Mouse (Mus musculus): ENCODE measurements around the gene Apbb2.

The Apbb2 gene

DNA sequence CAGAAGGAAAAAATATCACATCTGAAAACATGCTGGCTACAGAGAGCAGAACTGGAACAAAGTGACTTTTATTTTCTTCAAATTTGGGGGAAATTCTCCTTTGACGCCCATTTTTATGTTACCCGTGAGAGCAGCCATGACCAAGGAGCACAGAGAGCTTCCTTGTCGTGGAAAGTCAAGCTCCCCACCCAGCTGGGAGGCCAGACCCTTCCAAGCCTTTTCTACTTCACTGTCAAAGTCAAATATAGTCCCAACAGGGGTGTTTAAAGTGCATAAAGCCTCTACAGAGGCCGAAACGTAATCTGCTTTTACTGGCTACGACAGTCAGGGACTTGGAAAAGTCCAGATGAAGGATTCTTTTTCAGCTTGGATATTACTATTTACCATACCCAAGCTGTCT is 101.1 kb downstream of the Apbb2 start:
- no peak for DNase-seq (ENCODE audit: low spot score)

DNA sequence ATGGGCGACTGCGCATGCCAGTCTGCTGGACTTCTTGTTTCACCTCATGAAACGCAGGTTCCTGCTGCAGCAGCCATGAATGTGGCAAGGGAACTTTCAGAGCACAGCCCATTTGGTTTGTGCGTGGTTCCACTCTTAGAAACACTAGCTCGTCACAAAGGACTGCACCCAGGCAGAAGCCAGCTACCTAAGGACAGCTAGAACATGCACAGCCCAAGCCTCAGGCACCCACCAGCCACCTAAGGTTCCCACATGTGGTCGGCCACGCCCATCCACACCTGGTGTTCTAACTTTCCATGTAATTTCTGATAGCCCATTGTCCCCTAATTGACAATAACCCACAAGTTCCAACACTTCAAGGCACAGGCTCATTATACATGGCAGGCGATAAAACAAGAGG is 102.3 kb downstream of the Apbb2 start:
- no peak for DNase-seq (ENCODE audit: low spot score)

DNA sequence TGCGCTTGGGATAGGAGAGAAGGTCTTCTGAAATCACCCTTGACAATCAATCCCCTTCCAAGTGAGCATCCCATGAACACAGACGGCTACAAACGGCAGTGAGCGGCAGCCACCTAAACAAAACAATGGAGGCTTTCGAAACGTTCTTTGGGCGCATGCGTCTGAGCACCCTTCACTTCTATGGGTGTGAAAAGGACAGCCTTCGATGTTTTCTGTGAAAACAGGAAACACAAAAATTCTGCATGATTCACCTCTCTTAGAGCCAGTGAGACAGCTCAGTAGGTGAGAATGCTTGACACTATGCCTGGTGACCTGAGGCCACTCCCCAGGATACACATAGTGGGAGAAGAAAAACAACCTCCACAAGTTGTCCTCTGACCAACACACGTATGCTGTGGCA is 103.3 kb downstream of the Apbb2 start:
- DNase-seq (ENCODE audit: low spot score): no peak

DNA sequence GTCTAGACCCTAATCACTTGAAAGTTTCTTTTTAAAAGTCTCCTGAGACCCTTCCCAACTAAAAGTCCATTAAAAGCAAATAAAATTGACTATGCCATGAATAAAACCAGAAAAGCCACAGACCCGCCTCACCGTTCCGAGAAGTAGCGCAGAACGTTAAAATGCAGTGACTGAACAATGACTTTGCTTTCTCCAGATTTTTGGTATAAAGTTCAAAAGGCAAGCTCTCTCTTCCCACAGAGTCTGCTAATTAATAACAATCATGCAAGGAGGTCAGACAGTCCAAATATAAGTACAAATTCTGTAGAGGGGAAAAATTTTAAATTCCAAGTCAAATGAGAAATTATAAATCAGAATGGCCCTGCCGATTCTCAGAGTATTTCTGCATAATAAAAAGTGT is 103.9 kb downstream of the Apbb2 start:
- DNase-seq (ENCODE audit: low spot score): no peak

DNA sequence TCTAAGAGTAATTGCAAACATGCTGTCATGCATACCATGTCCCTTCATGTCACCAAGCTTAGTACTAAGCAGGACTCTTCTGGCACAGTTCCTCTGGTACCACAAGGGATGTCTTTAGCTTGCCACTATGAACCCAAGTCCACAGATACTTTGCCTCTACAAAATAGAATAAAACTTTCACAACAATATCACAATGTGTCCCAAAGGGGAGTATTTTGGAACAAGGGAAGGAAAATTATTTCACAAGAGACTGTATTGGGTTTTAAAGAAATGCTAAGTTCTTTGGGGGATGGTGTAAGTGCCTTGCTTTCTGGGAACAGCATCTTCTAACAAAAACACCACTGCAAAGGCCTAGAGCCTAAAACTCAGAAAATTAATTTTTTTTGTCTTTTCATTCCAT is 105.2 kb downstream of the Apbb2 start:
- no peak for DNase-seq (ENCODE audit: low spot score)

DNA sequence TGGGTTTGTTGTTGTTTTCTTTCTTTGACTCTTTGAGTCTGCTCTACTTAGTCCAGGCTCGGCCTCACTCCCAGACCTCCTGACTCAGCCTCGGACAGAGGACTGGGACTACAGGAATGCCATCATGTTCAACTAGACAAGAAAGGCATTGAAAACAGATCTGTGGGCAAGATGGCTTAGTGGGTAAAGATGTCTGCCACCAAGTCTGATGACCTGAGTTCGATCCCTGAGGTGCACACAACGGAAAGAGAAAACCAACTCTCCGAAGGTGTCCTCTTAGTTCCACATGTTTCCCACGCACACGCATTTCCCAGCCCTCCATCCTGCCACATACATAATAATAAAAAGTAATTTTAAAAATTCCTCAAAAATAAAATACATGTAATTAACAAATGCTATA is 106.1 kb downstream of the Apbb2 start:
- DNase-seq (ENCODE audit: low spot score): no peak

DNA sequence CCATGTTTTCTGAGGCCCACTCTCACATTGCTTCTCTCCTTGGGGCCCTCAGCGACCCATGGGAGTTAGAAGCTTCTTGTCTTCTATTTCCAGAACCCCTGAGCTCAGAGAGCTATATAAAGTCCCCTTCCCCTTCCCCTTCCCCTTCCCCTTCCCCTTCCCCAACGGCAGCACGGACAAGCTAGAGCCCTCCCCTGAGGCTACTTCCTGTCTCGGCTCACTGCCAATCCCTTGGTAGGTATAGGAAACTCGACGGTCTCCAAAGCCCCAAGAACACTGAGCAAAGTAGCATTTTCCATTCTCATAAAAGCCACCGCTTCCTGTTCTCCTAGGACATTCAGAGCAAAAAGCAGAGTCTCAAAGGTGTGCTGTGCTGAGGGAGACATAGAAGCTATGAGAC is 107.9 kb downstream of the Apbb2 start:
- DNase-seq (ENCODE audit: low spot score): no peak

DNA sequence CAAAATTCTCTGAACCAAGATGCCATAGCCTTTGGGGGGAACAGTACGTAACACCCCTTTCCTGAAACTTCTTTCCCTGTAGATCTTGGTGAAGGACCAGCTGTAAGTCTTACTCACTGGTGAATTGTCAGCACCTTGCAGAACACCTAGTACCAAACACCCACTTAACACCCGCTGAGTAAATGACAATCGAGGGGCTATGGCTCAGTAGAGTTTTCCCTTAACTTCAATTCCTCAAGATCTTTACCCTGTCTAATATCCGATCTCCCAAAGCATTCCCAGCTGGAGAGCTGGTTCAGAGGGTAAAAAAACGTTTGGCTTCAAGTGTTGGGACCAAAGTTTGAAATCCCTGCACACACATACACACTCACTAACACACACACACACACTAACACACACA is 109.4 kb downstream of the Apbb2 start:
- DNase-seq (ENCODE audit: low spot score): no peak

DNA sequence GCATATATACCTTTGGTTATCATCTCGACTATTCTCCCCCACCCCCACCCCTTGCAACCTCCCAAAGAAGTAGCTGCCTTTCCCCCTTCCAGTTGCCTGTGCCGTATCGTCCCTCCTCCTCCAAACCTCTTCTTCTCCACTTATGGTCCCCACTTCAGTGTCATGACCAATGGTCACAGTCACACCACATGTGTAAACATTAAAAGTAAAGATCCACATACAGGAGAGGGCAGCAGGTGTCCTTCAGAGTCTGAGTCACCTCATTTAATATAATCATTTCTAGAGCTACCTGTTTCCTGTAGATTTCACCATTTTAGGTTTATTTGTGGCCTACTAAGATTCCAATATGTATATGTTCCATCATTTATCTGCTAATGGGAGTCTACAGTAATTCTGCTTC is 113.0 kb downstream of the Apbb2 start:
- no peak for DNase-seq (ENCODE audit: low spot score)

DNA sequence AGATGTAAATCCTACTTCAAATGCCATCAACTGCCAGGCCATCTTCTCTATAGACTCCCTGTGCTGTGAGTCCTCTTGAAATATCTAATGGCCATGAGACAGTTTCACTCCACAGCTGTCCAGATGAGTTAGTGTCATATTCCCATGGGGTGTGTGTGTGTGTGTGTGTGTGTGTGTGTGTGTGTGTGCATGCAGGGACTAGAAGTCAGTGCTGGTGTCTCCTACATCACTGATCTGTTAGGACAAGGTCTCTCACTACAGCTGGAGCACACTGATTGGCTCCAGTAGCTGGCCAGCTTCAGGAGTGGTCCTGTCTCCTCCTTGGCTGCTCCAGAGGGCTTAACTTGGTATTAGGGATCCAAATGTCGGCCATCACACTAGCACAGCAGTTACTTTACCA is 113.5 kb downstream of the Apbb2 start:
- DNase-seq (ENCODE audit: low spot score): no peak

DNA sequence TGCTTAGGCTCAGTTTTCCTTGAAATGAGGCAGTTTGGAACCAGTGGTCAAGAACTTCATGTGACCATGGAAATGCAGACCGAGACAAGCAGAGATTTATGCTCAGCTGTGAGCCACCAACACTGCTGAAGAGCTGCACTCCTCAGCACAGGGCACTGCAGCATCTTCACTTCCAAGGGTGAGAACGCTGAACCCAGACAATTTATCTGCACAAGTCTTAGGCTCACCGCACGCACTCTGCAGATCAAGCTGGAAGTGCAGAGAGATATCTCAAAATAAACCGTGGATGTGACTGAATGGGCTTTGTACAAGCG is 114.2 kb downstream of the Apbb2 start:
- DNase-seq (ENCODE audit: low spot score): no peak

DNA sequence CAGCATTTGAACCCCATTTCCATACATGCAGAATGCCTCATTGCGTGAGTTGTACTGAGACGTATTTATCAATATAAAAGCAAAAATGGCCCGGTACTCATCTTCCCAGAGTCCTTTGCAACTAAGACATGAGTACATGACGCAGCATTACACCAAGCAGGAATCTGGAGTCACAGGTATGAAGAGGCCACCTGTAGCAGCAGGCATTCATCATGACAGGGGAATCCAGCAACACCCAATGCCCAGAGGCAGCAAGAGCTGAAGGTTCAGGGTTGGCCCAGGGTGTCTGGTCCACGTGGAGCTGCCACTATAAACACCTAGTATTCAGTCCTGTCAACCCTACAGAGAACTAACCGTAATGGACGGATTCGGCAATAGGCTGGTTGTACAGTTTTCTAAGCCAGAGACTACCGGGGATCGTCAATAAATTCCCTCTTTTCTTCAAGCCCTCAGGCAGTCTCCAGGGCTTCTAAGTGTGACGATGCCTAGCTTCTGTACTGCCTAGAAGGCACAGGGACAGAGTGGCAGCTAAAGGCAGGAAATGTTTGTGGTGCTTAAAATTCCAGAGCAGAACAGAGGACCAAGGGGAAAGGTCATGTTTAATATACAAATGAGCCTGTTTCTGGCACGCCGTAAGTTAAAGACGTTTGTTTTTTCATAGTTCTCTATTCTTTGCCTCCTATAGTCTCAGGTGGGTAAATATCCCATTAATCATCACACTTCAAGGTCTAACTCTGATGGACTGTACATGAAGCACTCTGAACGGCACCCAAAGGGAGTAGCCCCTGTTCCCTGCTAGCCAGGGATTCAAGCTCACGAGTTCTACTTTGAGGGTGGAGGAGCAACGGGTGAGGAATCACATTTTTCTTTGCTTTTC is 114.8 kb downstream of the Apbb2 start:
- DNase-seq (ENCODE audit: low spot score): peak; percentile 56

DNA sequence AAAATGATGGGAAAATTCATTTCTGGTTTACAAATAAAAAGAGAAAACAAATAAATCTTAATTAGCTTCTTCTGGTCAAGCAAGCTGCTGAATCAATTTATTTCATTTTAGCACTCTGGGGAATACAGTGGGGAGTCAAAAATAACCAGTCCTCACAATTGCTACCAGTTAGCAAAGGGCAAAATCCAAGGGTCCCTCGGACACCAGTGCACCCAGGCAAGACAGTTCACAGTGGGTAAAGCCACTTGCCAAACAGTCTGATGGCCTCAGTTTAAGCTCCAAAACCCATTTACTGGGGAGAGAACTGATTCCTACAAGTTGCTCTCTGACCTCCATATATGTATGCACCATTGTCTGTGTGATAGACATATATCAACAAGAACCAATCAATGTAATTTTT is 115.6 kb downstream of the Apbb2 start:
- no peak for DNase-seq (ENCODE audit: low spot score)

DNA sequence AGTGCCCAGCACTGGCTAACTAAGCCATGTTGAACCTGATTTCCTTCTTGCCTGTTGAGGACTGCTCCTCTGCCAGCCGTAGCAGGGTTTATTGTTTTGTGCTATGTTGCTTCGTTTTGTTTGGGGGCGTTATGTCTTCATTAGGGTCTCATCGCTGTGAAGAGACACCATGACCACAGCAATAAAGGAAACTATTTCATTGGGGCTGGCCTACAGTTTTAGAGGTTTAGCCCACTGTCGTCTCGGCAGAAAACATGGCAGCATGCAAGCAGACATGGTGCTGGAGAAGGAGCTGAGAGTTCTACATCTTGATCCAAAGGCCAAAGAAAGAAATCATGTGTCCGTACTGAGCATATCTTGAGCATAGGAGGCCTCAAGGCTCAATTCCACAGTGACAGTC is 119.0 kb downstream of the Apbb2 start:
- no peak for DNase-seq (ENCODE audit: low spot score)

DNA sequence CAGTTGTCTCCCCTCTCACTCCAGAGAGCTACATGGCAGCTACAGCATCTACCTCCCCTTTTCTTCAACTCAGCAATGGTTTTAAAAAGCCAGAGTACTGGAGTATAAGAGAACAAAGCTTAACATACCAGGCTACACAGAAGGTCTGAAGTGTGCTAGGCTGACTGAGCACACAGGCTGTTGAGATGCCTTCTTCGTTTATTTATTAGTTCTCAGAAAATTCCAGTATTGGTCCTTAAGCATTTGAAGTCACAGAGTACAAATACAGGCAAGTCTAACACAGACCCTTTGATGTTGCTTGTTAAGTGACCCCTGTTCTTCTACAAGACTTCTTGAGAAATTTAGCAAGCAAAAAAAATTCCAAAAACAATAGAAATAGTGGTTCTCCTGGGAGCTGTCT is 120.4 kb downstream of the Apbb2 start:
- DNase-seq (ENCODE audit: low spot score): no peak

DNA sequence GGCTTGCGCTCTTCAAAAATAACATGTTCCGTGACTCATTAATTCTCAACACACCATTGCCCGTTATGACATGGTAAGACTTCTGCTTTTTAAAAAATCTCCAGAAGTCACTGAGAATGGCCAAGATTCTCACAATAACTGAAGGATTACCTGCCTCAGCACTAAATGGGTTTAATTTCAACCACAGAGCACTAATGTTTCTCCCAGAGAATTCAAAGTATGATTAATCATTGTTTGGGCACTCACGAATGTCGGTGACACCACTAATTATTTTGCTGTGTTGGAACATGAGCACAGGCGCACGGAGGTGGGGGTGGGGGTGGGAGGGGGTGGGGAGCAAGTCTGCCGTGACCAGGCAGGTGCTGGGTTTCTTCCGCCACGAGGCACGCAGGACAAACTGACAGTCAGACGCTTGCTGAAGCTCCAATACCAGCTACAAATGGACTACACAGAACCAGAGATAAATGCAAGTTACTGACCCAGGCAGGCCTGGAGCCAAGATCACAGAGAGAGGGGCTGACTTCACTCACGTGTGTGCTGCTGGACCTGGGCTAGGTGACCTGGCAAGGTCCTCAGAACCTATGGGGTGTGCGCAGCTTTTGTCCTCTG is 121.0 kb downstream of the Apbb2 start:
- no peak for DNase-seq (ENCODE audit: low spot score)

DNA sequence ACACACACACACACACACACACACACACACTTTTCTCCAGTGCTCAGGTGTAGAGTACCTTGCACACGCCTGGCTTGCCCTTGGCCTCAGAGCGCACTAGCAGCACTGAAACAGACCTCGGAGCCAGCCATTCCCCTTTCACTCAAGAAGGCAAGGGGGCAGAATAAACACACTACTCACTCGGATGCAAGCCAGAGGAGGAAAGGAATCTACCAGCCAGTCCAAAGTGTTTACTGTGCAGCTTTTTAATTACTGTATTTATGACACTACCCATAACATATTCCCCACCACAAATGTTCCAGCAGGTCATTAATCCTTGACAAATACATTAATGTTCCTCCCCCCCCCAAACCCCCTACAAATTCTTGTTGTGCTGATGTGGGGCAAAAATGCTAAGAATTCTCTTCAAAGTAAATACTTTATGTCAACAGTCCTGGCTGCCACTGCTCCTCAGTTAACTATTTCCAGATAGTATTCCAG is 121.7 kb downstream of the Apbb2 start:
- DNase-seq (ENCODE audit: low spot score): no peak

DNA sequence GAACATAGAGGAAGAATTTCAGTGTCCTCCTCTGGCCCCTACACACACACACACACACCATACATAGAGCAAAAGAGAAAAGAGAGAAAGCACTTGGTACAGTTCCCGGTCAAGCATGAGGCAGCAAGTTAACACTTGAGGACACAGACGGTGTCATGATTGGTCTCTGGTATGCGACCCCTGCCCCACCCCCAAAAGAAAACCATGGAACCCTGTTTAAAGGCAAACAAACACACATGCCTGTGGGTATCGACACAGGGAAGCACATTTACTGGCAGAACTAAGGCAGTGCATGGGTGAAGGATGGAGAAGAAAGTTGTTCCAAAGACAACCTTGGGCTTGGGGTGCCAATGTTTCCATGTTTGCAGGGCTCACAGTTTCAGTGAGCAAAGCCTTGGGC is 123.9 kb downstream of the Apbb2 start:
- no peak for DNase-seq (ENCODE audit: low spot score)

DNA sequence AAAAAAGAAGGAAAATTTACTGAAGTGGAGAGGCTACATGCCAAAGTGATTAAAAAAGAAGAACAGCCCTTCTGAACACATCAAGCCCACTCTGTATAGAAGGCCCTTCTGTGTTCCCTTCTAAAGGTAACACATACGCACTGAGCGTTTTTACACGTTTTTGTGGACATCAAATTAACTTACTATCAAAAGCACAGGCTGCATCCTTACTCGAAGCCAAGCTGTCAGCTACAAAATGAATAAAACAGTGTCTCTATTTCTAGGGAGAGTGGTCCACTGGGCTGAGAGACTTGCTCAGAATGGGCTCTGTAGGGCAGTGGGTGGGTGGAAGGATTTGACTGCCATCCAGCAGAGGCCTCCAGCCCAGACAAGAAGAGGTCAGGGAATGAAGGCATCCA is 126.0 kb downstream of the Apbb2 start:
- DNase-seq (ENCODE audit: low spot score): no peak

DNA sequence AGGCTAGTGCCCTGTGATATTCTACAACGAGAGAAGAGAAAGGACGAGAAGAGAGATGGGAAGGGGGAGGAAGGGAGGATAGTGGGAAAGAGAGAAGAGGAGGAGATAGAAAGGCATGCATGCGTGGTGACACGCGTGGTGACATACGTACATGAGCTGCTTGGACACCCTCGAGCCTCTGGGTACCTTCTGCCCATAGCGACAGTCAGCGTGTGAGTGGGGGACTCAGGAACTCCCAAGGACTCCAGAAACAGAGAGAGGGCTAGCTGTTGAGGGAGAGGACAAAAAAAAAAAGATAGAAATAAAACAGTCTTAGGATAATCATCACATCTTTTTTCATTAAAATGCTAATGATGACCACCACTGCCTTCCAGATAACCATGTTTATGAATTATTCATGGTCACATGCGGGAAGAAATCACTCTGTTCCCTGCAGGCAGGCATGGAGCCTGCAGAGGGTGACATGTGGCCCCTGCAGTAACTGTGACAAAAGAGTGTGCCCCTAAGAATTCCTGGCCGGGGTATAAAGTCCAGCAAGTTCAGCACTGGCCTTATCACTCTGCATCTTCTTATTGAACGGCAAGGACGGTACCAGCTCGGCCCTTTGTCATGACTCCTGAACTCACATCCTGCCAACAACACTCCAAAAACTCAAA is 126.5 kb downstream of the Apbb2 start:
- no peak for DNase-seq (ENCODE audit: low spot score)

DNA sequence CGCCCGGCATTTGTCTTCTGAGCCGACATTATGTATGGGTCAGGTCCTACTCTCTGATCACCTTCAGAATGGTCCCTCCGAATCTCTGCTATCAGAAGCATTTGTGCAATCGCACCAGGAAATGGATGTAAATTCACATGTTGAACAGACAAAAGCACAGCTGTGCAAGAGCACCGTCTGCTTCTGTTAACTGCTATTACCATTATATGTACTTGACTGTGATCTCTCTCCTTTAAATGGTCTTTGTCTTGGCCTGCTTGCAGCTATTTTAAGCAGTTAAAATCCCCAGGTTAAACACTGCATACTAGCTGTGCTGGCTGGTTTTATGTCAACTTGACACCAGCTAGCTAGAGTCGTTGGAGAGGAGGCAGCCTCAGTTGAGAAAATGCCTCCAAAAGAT is 132.6 kb downstream of the Apbb2 start:
- DNase-seq (ENCODE audit: low spot score): no peak

DNA sequence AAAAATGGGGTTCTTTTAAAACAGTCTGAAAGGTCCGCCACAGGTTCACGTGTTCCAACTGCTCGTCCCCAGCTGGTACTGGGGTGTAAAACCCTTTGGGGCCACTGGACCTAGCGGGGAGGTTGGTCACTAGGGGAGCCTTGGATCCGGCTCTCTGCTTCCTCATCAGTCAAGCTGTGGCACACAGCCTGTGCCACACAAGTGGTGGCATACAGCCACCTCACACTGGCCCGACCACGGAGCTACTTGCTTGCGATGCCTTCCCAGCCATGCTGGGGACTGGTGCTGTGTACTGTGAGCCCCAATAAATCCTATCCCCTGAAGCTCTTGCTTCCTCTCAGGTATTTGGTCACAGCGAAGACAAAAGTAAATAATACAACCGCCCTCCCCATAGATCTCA is 142.3 kb downstream of the Apbb2 start:
- no peak for DNase-seq (ENCODE audit: low spot score)

DNA sequence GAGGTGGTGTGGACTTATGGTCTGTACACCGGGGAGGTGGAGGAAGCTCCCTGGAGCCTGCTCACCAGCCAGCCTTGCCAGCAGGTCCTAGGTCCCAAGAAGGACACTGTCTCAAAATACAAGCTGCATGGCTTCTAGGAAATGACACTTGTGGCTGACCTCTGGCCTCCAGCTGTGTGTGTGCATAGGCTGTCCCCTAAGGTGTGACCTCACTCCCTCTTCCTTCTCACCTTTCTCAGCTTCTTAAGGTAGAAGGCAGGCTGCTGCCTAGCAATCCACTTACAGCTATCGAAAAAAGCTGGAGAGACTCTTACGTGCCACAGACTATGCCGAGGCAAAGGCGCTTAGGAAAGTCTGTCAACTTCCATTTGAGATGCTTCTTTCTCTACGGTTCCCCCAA is 142.8 kb downstream of the Apbb2 start:
- DNase-seq (ENCODE audit: low spot score): no peak

DNA sequence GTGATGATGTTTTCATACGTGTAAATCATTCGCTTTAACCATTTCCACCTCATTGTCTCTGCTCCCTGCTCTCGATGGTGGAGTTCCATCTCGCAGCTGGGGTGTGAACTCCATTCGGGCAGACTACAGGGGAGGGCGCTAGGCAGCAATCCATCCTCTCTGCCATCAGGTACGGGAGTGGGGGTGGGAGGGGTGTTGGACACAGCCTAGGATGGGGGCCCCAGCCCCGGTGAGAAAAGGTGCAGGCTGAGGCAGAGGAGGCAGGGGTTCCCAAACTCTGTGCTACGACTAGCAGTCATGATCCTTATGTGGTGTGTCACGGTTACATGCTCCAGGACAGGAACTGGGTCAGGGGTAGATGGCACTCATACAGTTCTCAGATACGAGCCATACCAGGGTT is 144.4 kb downstream of the Apbb2 start:
- DNase-seq (ENCODE audit: low spot score): no peak

Measured in embryo, embryonic 10.5 days (tissue).